Mouse (Mus musculus) ES-E14 (cell line): ENCODE results near the gene Errfi1.

ENCODE experiments used
- HCFC1 ChIP-seq: IDR thresholded peaks from 2 replicates; pipeline ENCODE4 v1.6.1; 2012; ENCODE audit warnings: low read length, inconsistent platforms, borderline replicate concordance; ENCODE audit not compliant: insufficient read depth
- MAFK ChIP-seq: IDR thresholded peaks from 2 replicates; pipeline ENCODE4 v1.6.1; 2014; ENCODE audit warnings: mild to moderate bottlenecking, low read depth, low read length, inconsistent platforms; ENCODE audit not compliant: insufficient read depth

GRCm38 (mm10) chr4:150824877-150825276 lies 28.8 kb upstream of the Errfi1 start:
- TF ChIP-seq HCFC1 (no peak), MAFK (no peak)
